Mouse (Mus musculus) bone marrow macrophage, adult 2 months (primary cell): ENCODE measurements around the gene Bmper.

Experiments used
- CTCF ChIP-seq: IDR thresholded peaks from 2 replicates; pipeline ENCODE4 v1.5.1; 2012; ENCODE audit warnings: low read depth, mild to moderate bottlenecking, low read length, moderate library complexity
- POLR2A ChIP-seq: IDR thresholded peaks from 2 replicates; pipeline ENCODE4 v1.6.1; 2012; ENCODE audit warnings: mild to moderate bottlenecking, low read depth, low read length, borderline replicate concordance

DNA sequence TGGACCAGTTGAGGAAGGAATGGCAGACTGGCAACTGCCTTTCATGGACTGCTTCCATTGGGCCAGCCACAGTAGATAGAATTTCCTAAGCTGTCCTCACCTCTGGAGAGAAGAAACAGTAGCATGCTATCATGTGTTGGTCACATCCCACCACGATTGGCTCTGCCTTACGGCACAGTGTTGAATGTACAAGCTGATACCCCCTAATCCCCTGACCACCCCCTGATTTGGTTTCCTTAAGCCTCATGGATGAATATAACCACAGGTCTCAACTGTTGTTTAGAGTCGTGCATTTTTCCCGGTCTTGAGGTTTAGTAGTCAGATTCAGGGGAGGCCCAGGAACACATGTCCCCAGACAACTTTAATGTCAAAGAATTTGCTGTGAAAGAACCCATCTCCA lies 34.7 kb upstream of the Bmper start:
- TF ChIP-seq CTCF, result no peak
- TF ChIP-seq POLR2A, result no peak
